Mouse (Mus musculus) induced T-regulatory cell, adult 2 months (primary cell): ENCODE measurements around the gene Tmem260.

ENCODE experiments used
- DNase-seq: peaks from one replicate; pipeline ENCODE4 v3.0.0-alpha.2; 2012; ENCODE audit warnings: low read depth

Gene Tmem260

DNA sequence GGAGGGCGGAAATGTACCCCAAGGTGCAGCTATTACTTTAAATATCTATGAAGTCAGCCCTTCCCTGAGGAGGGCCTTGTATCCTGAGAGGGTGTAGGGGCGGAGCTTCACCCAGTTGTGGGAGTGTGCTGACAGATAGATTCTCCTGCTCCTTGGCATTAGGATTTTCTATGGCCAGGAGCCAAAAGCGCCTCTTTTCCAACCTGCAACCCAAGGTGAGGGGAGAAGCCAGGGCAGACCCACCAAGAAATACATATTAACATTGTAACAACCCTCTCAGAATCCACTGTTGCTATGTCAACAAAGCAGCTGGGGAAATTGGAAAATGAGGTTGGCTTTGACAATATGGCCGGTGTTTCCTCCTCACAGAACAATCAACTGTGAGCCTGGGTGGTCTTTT, 107.3 kb downstream of the Tmem260 start:
- no peak for DNase-seq

DNA sequence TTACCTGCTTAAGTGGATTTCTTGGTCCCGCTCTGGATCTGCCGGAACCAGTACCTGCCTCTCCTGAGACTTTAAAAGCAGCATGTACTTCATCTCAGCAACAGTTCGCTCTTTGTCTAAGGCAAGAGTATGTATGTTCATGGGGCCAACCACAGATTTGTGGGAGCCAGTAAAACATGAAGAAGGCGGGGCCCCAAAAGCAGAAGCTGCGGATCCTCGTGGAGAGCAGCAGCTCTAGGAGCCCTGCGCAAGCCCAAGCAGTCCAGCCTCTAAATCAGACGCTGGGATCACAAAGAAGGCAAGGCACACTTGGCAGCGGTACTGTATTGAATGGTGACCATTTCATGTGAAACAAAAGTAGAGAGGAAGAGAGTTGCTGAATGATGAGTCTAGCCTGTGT, 107.8 kb downstream of the Tmem260 start:
- no peak for DNase-seq

DNA sequence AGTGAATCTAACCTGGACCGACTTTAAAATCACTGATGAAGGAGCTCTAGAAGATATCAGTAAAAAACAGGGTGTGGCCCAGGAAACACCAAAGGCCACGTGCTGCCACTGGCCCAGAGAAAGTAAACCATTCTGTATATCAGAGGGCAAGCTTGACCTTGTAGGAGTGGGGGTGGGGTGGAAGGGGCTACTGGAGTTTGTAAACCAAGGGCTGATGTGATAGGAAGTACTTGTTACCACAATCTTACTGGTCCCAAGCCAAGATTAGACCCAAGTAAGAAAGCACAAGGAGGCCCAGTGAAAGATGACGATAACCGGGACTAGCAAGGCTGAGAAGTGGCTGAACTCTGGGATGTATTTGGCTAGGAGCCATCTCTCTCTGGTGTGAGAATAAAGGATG, 113.1 kb downstream of the Tmem260 start:
- DNase-seq = no peak

DNA sequence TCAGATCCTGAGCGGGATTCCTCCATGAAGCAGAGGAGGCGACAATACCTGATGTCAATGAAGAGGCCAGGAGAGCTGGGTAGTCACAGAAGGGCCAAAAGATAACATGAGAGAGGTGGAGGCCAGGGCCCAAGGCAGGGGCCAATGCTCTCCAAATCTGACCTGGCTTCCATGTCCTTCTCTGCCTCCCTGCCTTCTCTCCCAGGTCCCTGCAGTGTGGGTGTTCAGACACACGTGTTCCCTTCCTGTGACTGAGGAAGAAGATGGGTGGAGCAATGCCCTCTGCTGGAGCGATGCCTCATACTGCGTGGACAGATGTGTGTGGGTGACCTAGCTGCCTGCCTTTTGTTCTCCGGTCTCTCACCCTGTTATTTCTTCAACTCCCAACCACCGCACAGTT, 113.8 kb downstream of the Tmem260 start:
- peak; percentile 5 for DNase-seq

DNA sequence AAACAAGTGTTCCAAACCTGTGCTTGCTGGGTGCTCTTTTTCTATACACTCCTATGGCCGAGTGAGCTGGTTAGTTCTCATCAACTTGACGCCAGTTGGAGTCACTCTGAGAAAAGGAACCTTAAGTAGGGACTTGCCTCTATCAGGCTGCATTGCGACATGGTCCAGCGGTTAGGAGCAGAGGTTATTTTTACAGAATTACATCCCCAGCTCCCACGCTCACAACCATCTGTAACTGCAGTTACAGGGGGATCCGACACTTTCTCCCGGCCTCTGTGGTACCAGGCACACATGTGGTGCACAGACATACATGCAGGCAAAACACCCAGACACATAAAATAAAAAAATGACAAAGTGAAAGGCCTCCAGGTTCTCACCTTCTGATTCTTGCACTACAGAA, 120.7 kb downstream of the Tmem260 start:
- DNase-seq = no peak
